Mouse (Mus musculus) embryonic fibroblast, embryonic 13.5 days (primary cell): Measurements from ENCODE around the gene Crebrf. TPM values are rescaled to one million over a fixed set of nuclear protein-coding genes. Genes with fewer than 3 reads are reported as not detected.
A peak's percentile ranks its signal among the peaks of the same experiment; 100 is the strongest.

ENCODE experiments used
- H3K27ac ChIP-seq: 2 replicates; pipeline ENCODE4 v1.5.1; 2012; ENCODE audit warnings: low read length, control low read depth, inconsistent platforms; ENCODE audit not compliant: insufficient read depth
- H3K4me1 ChIP-seq: 2 replicates; pipeline ENCODE4 v1.6.1; 2011; ENCODE audit warnings: low read length; ENCODE audit not compliant: control insufficient read depth, insufficient read depth
- H3K4me3 ChIP-seq: 2 replicates; pipeline ENCODE4 v1.5.1; 2011; ENCODE audit warnings: mild to moderate bottlenecking, control low read depth, low read length; ENCODE audit not compliant: insufficient read depth
- CTCF ChIP-seq: IDR thresholded peaks from 2 replicates; pipeline ENCODE4 v1.5.1; 2011; ENCODE audit warnings: mild to moderate bottlenecking, control low read depth, low read length, moderate library complexity, borderline replicate concordance; ENCODE audit not compliant: insufficient read depth
- POLR2A ChIP-seq: IDR thresholded peaks from 2 replicates; pipeline ENCODE4 v1.6.1; 2011; ENCODE audit warnings: low read depth, mild to moderate bottlenecking, control low read depth, low read length, moderate library complexity
- polyA plus RNA-seq: library from polyadenylated mRNA; stranded (reverse); fragments of >200 nt; gene quantifications from 2 replicates; pipeline ENCODE4 v1.2.4, GENCODE M21; 2011; ENCODE audit warnings: low read depth; ENCODE audit not compliant: missing spikeins, insufficient read length

Gene Crebrf
- polyA plus RNA-seq, 1 experiment = 14.4 TPM

DNA sequence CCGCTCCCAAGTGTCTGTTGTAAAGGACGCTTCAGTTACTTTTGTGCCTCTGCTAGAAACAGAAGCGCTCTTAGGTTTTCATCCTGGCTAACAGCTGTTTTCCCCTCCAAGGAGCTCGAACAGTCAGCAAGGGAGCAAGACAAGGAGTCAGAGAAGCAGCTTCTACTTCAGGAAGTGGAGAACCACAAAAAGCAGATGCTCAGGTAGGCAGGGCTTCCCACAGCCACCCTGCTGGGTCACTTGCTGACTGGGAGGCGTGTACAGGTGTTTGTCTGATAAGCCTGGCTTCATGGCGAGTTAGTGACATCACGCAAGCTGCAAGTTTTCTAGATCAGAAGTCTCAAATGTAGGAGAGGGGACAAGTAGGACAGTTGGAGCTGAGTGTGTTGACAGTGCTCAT, 71.1 kb downstream of the Crebrf start:
- Histone ChIP-seq H3K4me3 (no peak overlapping the region), H3K4me1 (peaks cover 2% of the 10 kb centered on the region; the same call in 1 of the 2 replicates), H3K27ac (no peak overlapping the region)
- no peak for TF ChIP-seq CTCF
- TF ChIP-seq POLR2A = no peak

DNA sequence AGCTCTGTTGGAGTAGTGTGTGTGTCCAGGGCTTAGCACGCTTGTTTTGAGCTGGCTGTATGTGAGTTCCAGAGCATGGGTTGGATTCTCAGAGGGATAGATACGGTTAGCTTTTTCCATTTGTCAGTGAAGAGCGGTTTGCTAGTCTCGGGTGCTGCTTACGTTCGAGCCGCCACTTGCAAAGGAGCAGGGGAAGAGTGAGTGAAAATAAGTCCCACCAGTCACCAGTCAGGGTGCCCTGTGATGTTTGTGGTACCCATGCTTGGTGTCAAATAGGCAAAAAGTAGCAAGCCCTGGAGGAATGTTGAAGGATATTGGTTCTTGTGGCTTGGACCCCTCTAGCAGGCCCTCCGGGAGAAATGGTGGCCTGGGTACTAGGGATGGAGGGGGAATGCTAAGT, 73.5 kb downstream of the Crebrf start:
- Histone ChIP-seq H3K27ac (no peak overlapping the region), H3K4me3 (no peak overlapping the region), H3K4me1 (no peaks in the 10 kb centered on the region)
- no peak for TF ChIP-seq CTCF

DNA sequence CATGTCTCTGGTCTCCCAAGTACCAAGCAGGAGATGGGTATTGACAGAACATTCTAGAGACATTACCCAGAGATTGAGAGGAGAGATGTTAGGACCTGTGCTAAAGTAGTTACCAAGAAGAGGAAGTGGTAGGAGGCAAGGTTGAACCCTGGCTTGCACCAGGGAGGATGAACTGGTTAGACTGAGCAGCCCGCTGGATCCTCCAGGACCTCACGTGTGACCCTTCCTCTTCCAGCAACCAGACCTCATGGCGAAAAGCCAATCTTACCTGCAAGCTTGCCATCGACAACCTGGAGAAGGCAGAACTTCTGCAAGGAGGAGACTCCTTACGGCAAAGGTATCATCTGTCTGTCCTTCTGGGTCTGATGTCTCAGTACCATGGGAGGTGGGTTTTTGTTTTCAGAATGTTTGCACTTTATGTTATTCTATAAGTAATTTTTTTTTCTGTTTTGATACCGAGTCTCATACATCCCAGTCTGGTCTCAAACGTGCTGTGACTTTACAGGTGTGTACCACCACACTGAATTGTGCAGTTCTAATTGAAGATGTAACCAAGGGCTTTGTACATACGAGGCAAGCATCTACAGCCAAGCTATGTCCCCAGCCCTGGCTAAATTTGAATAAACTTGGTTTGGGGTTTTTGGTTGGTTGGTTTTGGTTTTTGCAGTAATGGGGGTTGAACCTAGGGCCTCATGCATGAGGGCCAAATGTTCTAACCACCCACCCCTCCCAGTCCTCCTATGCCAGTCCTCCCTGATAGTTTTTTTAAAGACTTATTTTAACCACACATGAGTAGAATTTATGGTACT, 74.2 kb downstream of the Crebrf start:
- no peak overlapping the region for H3K4me3 ChIP-seq
- H3K27ac ChIP-seq = no peak overlapping the region
- no peaks in the 10 kb centered on the region for H3K4me1 ChIP-seq
- TF ChIP-seq POLR2A = no peak
- TF ChIP-seq CTCF = no peak

DNA sequence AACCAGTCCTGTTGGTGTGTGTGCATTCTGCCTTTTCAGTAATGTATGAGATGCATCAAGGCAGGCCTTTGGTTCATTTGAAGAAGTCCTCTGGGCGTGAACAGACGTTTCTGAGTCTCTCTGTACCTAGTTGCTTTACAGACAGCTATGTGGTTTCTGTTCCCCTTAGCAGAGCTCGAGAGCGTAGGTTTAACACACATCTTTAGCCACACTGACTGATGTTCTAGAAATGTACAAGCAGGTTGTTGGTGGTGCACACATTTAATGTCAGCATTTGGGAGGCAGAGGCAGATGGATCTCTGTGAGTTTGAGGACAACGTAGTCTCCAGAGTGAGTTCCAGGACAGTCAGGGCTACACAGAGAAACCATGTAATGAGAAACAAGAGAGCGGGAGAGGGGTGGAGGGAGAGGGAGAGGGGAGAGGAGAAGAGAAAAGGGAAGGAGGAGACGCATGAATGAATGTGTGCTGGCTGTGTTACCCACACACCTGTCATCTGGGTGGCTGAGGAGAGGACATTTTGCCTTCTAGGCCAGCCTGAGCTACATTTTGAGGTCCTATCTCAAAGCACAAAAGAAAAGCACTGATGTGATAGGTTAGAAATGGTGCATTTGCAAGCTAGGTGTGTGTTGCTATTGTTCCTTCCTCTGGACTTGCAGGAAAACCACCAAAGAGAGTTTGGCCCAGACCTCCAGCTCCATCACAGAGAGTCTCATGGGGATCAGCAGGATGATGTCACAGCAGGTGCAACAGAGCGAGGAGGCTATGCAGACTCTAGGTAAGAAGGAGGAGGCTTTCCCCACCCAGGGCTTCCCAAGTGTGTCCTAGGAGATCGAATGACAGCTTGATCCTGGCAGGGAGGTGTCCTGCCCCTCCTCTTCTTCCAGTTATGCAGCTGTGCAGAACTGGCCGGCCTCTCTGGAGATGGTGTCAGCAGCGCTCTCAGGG, 75.1 kb downstream of the Crebrf start:
- H3K4me1 ChIP-seq = no peaks in the 10 kb centered on the region
- H3K4me3 ChIP-seq = no peak overlapping the region
- no peak overlapping the region for H3K27ac ChIP-seq
- TF ChIP-seq POLR2A (no peak), CTCF (no peak)

DNA sequence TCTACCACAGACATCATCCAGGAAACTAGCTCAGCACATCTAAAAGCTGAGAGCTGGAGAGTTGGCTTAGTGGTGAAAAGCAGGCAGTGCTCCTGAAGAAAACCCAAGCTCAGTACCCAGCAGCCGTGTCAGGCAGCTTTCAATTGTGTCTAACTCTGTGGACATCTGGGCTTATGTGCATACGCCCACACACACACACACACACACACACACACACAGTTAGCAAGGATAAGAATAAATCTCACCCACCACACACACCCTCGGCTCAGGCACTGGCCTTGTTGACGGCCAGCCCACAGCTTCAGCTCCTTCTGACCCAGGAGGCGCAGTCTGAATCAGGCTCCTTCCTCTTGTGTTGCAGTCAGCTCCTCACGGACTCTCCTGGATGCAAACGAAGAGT, 76.1 kb downstream of the Crebrf start:
- TF ChIP-seq CTCF (no peak), POLR2A (no peak)
- H3K27ac ChIP-seq = no peak overlapping the region
- H3K4me3 ChIP-seq = no peak overlapping the region

DNA sequence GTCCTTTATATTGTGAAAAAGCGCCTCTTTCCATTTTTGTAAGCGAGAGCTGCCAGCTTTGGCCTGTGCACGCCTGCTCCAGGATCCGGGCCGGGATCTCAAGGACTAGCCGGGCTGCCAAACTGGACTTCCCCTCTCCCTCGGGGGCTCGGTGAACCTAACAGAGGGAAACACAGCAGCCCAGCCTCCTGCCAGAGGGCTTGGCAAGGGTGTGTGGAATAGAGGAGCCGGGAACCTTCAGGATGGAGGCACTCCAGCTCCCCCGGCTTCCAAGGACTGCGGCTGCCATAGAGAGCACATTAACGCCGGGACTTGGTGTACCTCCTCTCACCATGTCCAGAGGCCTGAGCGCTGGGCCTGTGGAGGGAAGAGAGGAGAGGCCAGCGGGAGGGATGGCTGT, 76.6 kb downstream of the Crebrf start:
- TF ChIP-seq POLR2A (no peak), CTCF (no peak)
- Histone ChIP-seq H3K4me1 (no peaks in the 10 kb centered on the region), H3K4me3 (no peak overlapping the region), H3K27ac (no peak overlapping the region)

More for the DNA sequence above, 76.1 kb downstream of the Crebrf start:
- no peaks in the 10 kb centered on the region for H3K4me1 ChIP-seq

DNA sequence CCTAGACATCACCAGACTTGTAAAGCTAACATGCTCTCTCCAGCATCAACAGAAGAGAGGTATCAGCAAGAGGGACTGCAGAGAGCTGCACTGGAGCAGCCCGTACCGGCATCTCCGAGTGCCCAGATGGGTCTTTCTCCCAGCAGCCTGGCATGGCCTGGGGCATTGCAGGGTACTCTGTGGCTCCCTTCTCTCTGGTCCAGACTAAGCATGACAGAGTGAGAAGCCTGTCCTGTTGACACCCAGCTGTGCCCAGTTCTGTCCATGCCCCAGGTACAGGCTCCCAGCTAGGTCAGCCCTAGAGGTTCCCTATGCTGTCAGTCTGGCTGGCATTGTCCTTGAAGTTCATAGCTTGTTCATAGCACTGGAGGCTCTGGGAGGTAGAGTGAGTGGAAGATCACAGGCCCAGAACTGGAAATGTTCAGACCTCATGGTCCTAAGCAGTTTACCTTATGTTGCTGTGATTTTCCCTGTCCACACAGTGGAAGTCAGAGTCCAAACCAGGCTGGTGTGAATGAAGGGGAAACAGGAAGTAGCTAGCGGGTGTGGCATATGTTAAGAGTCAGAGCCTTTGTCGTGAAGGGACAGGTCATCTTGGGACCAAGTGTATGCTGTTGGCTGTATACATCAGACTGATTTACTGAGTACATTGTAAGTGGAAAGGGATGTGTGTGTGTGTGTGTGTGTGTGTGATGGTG, 77.8 kb downstream of the Crebrf start:
- Histone ChIP-seq H3K27ac (no peak overlapping the region), H3K4me1 (no peaks in the 10 kb centered on the region), H3K4me3 (no peak overlapping the region)
- TF ChIP-seq POLR2A (no peak), CTCF (no peak)

DNA sequence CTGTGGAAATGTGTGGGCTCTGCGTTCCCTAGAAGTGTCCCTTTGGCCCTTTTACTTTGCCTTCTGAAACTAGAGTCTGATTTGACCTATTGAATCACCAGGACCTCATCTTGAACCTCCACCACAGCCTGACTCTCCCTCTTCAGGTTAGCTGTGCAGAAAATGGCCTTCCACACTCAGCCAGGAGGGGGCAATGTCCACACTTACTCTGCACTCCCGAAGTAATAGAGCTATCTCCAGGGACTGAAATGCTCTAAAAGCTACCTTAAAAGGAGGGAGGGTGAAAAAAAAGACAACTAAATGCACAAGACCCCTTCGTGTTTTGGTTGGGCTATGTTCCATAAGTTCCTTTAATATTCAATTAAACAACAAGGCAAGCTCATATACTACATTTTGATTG, 79.3 kb downstream of the Crebrf start:
- peak; percentile 76; the same call in 1 of the 2 replicates for TF ChIP-seq CTCF
- no peak for TF ChIP-seq POLR2A
- Histone ChIP-seq H3K4me3 (no peak overlapping the region), H3K4me1 (no peaks in the 10 kb centered on the region), H3K27ac (no peak overlapping the region)

DNA sequence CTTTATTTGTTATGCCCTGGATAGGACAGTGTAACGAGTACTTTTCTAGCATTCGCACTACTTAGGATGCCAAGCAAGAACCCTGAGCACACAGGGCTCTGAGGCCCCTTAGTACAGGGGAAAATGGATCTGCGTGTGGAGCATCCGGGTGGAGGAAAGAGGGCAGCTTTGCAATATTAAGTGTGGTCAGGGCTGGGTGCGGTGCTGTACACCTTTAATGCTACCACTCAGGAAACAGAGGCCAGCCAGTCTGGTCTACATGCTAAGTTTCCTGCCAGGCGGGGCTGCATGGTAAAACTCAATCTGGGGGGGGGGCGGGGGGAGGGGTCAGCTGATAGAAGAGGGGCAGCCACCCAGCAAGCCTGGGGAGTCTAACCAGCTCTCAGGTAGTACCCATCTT, 79.9 kb downstream of the Crebrf start:
- Histone ChIP-seq H3K4me1 (no peaks in the 10 kb centered on the region), H3K27ac (no peak overlapping the region), H3K4me3 (no peak overlapping the region)
- TF ChIP-seq POLR2A (no peak), CTCF (no peak)
